Mouse (Mus musculus) brown adipose tissue, adult 24 weeks (tissue): Measurements from ENCODE around the gene Rab28. TPM values are rescaled to one million over a fixed set of nuclear protein-coding genes. Genes with fewer than 3 reads are reported as not detected.

ENCODE experiments used
- polyA plus RNA-seq: library from polyadenylated mRNA; stranded (reverse); fragments of >200 nt; gene quantifications from 2 replicates; pipeline ENCODE4 v1.2.4, GENCODE M21; 2012; ENCODE audit not compliant: missing spikeins, insufficient read depth, insufficient read length

Rab28 gene
- polyA plus RNA-seq, 1 experiment: 51.9 TPM

Other genes starting within 250 kb of the Rab28 start
- gene Nkx3-2, start 56.3 kb upstream of the Rab28 start, polyA plus RNA-seq: not detected in 2 replicates
- 9.5 and 14.2 TPM in 2 replicates for gene Bod1l, start 136.2 kb upstream of the Rab28 start, polyA plus RNA-seq